Mouse (Mus musculus) regulatory T cell (primary cell): ENCODE measurements around the gene Tmed1.
"Not testable (repeated sequence)": the region's sequence is repeated elsewhere in the genome, so short reads cannot be mapped to it uniquely, and the experiment has no call there.

ENCODE experiments used
- in situ Hi-C: fragments of 300-600 bp; cut with MboI, MseI; formaldehyde crosslinking; loops from one replicate; pipeline ENCODE4 v1.15.1; 2025; ENCODE audit warnings: high pct_unique_total_duplicates

Gene Tmed1

DNA sequence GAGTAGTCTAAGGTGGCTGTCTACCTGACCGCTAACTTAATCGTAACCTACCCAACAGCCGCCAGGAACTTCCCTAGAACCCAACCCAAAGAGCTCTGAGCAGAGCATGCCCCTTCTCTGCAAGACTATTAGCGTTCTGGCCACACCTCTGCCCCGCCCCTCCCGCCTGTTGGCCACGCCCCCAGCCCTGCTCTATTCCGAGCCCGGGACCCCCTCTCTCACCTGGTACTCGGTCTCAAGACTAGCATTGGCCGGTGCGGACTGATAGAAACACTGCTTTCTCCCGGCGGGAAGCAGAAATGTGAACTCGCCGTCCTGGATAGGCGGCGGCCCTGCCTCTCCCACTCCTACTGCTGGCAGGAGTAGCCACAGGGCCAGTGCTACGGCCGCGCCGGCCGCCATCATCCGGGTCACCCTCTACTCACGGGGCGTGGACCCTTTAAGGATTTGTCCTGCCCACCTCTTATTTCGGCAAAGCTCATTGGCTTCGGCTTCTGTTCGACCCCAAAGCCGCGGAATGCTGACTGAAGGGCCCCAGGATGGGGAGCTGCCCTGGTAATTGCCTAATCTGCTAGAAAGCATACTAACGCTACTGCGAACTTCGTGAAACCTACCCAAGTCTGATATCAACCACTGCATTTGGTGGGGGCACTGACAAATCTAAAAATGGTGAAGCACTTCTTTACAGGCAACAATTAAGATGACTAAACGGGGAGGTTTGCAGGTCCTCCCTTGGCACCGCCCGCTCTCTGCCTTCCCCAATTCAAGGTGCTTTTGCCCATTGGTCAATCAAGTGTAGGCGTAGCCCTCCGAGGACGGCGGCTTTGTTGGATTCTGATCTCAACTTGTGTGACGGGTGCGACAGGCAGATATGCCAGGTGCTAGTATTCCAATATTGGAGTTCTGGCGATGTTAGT is at the start of gene Tmed1:
Gene Tmed1, minus strand, starts transcription at position 481 of the 917 bp plus-strand sequence.
- in situ Hi-C loops: no loop called here

DNA sequence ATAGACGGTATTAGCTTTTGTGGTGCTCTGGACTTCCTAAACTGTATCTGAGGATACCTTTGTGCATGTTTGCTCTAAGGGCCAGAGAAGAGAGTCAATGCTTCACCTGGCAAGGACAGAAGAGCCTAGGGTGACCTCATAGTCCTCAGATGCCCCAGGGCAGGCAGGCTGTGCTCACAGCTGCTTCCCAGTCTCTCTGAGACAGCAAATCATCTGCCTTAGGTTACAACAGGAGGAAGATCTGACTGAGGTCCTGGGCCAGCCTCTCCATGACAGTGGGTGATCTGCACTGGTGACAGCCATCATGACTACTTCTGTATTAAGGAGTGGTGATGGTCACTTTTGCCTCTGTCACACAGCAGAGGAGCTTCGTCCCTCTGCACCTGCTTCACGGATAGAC is 49.1 kb upstream of the Tmed1 start:
- in situ Hi-C loops: no loop called here

DNA sequence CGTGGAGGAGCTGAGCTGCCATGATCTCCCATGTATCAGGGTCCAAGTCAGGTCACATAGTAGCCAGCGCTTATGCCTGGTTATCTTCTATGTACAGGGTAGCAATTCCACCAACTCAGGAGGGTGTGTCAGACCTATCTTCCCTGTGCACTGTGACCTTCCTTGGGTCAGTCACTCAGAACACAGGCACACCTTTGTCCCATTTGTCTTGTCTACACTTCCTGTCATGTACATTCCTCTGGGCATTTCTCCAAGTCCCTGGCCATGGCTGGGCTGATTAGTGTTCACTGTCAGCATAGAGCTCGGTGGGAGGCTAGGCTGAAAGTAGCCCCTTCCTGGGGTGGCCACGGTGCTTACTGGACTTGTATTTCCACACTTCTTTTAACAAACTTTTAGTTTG is 48.3 kb upstream of the Tmed1 start:
- in situ Hi-C loops: no loop called here

DNA sequence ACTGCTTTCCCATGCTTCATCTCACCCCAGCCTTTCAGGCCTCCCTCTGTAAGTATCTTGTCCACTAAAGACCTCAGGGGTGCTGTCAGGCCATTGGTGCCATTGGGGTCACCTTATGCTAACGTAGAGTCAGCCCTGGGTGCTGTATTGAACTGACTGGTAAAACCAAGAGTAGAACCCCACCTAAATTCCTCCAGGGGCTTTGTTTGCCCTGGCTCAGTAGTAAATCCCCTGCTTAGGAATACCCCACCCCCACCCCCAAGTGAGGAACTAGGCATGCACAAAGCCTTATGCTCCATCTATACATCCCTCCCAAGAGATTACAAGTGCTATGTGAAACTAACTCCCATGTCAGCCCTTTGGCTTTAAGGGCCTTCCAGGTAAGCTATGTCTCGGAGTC is 47.5 kb upstream of the Tmed1 start:
- in situ Hi-C loops: no loop called here

DNA sequence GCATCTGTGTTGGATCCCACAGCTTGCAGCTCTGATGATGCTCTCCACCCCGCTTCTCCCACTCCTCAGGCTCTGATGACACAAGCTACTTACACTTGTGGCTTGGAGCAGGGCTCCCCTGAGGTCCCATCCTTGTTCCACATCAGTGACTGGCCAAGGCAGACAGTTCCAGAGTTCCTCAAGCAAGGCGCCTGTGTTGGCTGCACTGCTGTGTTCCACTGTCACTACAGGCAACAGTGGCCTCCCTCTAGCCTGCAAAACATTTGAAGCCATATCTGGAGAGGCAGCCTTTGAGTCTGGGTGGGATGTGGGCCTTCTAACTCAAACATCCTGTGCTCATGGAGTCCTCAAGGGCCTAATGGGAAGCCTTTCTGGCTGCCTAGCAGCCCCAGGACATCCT is 46.9 kb upstream of the Tmed1 start:
- in situ Hi-C loops: no loop called here

DNA sequence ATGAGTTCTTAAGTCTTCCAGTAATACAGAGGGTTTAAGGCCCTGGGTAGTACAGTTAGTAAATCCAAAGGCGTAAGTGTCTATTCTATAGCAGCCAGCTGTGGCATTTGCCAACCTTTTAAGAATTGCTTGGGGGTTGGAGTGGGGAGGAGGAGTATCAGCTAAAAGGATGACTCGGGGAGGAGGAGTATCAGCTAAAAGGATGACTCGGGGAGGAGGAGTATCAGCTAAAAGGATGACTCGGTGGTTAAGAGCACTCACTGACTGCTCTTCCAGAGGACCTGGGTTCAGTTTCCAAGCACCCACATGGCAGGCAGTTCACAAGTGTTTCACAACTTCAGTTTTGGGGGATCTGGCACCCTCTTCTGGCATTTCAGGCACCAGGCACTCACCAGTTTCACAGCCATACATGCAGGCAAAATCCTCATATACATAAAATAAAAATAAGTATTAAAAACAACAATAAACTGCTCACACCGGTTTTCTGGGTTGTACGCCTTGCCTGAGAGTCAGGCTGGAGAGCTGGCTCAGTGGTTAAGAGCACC is 45.2 kb upstream of the Tmed1 start:
- in situ Hi-C loops: no loop called here

DNA sequence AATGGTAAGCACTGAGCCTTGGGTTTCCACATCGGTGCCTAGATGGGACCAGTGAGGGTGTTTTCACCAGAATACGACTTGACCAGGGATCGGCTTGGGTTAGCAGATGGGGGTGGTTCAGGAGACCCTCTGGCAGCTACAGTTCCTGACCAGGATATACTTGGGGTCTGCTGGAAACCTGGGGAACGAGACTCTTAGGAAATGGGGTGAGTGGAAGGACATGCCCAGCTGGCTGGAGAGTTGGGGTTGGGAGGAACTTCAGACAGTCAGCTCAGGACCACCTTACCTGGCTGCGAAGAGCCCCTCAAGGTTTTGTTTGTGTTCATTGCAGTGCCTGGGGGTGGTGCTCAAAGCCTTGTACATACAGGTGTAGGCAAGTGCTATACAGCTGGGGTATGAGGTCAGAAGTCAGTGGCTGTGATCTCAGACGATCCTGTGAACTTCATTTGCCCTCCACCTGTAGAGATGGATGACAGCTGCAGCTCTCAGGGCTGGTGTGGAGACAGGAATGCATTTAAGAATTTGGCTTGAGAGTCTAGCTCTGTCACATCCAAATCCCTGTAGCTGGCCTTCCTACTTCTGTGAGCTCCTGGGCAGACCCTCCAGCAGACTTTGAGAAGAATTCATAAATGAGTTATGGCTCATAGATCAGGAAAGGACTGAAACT is 43.7 kb upstream of the Tmed1 start:
- in situ Hi-C loops: no loop called here

DNA sequence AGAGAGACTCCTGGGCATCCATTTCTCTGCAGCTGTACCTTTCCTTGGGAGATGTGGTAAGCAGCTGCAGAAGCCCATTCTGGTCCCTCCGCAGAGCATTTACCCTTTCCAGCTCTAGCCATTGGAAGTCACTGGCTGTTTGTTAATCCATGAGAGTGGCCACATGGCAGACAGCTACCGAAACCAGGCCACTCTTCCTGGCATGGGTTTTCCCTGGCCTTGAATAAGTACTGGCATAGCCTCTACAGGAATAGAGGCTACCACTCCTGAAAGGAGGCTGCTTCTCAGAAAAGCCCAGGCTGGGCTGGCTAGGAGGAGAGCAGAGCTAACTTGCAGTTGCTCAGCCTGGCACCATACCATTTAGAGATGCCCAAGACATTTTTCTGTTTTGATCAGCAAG is 41.0 kb upstream of the Tmed1 start:
- in situ Hi-C loops: no loop called here

DNA sequence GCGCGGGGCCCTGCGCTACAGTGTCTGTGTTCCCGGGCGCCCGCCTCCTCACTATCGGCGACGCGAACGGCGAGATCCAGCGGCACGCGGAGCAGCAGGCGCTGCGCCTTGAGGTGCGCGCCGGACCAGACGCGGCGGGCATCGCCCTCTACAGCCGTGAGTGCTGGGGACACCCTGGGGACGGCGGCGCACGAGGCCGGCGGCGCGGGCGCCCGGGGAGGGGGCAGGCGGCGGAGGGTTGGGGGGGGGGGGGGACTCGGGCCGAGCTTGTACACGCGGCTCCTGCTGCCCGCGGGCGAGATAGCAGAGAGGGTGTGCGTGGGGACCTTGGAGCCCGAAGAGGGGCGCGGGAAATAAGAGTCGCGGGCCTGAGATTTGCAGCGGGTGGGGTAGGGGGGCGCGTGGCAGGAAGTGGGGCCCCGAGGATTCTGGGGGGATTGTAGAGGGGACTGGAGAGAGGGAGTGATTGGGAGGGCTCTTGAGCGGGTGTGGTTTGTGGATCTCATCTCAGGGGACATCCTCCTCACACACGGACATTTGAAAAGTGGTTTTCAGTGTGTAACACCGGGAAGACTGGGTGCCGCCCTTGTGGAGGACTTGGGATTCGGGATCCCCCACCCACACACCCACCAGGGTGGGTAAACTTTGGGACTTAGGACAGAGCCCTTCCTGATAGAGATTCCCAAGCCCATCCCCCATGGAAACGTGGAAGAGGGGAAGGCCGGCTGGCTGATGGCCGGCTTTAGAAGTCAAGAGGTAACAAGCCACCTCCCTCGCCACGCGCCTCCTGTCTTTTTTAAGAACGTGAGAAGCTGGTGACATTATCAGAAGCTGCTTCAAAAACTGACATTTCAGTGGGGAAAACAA is 37.3 kb upstream of the Tmed1 start:
- in situ Hi-C loops: no loop called here

DNA sequence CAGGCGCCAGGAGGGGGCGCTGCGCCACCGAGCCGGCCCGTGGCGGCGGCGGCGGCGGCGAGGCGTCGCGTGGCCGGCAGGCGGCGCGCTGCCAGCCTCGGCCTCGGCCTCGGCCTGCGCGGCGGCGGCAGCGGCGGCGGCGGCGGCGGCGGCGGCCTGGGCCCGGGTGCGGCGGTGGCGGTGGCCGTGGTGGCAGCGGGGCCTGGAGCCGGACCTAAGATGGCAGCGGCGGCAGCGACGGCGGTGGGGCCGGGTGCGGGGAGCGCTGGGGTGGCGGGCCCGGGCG is 36.7 kb upstream of the Tmed1 start, which contains the start of gene Carm1:
Gene Carm1, plus strand, starts transcription at position 106 of the 286 bp plus-strand sequence.
- in situ Hi-C loops: no loop called here

DNA sequence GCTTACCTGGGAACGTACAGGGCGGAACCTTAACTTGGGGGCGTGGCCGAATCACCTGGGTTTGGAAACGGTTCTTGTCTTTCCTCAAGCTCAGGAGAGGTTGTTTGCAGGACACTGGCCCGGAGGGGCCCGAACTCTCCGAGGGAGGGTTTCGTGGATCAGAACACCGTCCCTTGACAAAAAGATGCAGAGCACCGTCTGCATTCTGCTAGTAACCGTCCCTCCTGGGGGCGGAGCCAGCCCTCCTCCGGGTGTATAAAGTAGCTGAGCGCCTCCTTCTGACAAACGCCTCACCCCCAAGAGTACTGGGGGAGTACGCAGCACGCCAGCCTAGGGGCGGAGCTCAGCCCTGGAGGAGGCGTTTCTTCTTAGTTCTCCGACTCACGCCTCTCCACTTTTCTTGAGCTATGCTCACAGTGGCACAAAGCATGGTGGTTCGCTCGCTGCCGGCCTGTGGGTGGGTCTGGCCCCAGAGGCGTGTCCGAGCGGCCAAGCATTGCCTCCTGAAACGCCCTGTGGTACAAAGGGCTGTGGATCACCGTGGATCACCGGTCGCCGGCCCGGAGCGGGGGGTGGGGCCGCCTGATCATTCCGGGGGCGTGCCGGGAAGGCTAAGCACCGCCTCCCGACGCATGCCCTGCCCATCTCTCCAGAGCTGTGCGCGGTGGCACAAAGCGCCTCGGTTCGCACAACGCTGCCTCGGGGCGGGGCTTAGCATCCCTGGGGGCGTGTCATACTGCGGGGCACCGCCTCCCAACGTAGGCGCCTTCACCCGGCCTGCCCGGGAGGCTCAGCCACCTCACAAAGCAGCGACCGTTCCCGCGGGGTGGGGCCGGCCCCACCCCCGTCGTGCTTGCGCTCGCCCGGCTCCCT is 36.1 kb upstream of the Tmed1 start:
- in situ Hi-C loops: no loop called here

DNA sequence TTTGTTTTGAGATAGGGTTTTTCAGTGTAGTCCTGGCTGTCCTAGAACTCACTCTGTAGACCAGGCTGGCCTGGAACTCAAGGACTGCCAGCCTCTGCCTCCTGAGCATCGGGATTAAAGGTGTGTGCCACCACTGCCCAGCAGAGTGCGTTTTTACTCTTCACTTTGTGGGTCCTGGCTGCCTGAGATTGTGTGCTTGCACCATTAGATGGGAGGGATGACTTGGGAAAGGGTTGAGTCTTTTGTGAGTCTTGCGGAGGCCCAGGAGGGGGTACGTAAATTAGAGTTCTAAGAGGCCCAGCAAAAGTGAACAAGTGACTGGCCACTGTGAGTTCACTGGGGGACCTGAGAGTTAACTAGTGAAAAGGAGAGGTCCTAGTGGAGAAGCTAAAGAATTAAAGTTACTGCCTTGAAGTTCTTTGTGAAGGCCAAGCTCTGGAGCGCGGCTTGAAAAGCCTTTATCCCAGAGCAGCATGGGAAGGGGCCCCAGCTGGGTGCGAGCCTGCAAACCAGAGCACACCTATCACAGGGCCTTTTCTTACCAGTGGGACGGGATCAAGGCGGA is 35.4 kb upstream of the Tmed1 start:
- in situ Hi-C loops: no loop called here

DNA sequence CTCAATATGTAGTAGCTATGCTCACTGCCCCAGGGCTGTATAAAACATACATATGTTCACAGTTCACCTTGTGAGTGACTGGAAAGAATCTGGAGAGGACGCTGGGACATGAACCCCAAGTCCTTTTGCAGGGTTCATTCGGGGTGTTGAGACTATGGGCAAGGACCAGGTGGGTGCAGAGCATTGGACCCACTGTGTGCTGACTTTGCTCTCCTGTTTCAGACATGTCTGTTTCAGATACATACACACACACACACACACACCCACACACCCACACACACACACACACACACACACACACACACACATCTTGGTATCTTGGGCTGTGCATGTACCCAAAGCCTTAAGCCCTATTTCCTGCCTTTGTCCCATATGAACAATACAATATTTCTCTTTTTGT is 31.9 kb upstream of the Tmed1 start:
- in situ Hi-C loops: not testable (repeated sequence)

DNA sequence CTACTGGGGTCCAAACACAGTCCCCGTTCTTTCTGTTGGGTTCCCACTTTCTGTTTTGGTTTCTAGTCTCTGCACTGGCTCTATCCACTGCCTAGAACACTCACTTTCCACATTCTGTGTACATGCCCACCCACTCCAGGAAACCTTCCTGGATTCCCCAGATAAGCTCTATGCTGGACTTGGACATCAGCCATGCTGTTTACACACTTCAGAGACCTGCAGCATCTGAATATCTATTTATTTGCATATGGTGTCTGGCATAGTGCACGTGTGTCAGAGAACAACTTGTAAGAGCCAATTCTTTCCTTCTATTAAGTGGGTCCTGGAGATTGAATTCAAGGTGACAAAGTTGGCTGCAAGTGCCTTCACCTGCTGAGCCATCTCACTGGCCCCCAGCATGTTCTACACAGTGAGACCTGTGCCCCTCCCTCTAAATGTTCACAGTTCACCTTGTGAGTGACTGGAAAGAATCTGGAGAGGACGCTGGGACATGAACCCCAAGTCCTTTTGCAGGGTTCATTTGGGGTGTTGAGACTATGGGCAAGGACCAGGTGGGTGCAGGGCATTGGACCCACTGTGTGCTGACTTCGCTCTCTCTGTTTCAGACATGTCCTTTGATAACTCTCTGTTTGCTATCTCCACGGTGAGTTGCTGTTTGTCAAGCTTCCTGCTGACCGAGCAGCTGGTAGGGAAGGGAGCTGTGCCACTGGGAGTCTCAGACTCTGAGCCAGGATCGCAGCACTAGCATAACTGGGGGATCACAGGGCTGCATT is 30.1 kb upstream of the Tmed1 start:
- in situ Hi-C loops: loop anchor here (5.0 kb wide), 1 partner anchor 43 kb away; no protein-coding TSS in a partner anchor

DNA sequence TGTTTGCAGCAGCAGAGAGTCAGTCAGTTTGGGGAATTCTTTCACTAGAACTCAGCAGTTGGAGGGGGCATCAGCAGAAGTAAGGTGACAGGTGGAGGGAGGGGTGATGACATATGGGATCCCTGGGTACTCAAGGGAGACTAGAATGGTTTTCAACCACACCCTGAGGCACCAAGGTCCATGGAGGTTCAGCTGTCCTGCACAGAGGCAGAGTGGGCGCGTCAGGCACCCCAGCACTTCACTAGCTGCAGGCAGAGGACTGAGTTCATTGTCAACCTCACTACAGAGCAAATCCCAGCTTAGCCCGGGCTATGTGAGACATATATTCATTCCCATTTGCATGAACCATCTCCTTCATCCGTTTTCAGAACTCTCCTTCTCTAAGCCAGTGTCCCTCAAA is 27.0 kb upstream of the Tmed1 start:
- in situ Hi-C loops: loop anchor here (5.0 kb wide), 1 partner anchor 40 kb away; no protein-coding TSS in a partner anchor

DNA sequence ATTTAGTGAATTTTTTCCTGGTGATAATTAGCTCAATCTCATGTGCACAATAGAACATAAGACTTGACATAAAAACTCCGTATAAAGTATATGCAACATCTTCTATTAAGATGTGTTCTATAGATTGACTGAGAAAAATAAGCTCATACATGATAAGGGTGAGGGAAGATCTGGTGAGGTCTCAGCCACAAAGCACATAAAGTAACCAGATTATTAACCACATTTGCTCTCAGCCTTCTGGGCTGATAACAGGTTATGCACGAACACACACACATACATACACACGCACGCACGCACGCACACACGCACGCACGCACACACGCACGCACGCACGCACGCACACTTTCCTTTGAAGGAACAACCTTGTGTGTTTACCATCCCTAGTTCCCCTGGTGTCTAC is 26.4 kb upstream of the Tmed1 start:
- in situ Hi-C loops: loop anchor here (5.0 kb wide), 1 partner anchor 39 kb away; no protein-coding TSS in a partner anchor

DNA sequence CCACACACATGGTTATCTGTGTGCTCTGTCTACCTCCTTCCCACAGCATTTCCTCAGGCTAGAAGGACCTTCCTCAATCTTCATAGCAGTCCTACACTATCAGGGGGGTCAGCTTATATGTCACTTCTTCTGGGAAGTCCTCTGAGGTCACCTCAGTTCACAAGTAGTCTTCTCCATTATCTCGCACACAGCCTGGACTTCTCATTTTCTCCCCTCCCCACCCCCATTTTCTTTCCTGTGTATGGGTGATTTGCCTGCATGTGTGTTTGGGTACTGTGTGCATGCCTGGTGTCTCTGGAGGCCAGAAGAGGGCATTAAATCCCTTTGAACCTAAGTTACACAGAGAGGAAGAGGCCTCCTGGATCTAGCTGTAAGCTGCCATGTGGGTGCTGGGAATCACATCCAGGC is 17.9 kb upstream of the Tmed1 start:
- in situ Hi-C loops: no loop called here

DNA sequence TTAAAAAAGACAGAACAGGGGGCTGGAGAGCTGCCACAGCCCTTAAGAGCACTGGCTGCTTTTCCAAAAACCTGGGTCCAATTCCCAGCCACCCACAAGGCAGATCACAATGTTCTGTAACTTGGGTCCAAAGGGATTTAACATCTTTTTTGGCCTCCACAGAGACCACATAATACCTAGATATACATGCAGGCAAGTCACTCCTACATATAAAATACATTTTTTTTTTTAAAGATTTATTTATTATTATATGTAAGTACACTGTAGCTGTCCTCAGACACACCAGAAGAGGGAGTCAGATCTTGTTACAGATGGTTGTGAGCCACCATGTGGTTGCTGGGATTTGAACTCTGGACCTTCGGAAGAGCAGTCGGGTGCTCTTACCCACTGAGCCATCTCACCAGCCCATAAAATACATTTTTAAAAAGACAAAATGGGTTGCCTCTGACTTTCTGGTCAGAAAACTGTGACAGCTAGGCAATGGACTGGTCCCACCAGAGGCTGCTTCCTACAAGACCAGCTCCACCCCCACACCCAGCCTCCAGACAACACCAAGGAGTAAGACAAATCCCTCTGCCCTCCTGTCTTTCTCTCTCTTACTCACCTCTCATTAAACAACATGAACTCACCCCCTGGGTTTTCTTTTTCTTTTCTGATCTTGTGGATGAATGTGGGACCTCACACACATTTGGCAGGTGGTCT is 17.2 kb upstream of the Tmed1 start:
- in situ Hi-C loops: no loop called here

DNA sequence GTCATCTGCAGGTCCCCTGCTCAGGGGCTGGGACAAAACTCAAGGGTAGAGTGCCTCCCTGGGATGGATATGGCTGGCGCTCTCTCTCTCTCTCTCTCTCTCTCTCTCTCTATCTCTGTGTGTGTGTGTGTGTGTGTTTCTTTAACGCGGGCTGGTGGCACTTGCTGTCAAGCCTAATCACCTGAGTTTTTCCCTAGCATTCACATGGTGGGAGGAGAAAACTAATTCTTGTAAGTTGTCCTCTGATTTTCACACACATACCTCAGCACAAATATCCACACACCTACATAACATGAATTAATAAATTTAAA is 16.5 kb upstream of the Tmed1 start:
- in situ Hi-C loops: no loop called here
